Mouse (Mus musculus) embryonic facial prominence, embryonic 14.5 days (tissue): ENCODE measurements around the gene Pth1r. TPM values are rescaled to one million over a fixed set of nuclear protein-coding genes. Genes with fewer than 3 reads are reported as not detected.
A peak's percentile ranks its signal among the peaks of the same experiment; 100 is the strongest.

Experiments used
- ATAC-seq: fragments of 200-750 bp; cut with Nextera tagmentation; 2 replicates; pipeline ENCODE4 v1.8.0; 2017; ENCODE audit warnings: low read depth, moderate number of reproducible peaks, moderate TSS enrichment
- DNase-seq: peaks from one replicate; pipeline ENCODE4 v3.0.0-alpha.2; 2015; ENCODE audit warnings: low spot score
- H3K27ac ChIP-seq: fragments of 300-500 bp; sonication (generic); replicated peaks from 2 replicates; pipeline ENCODE4 v1.5.1; 2014; ENCODE audit warnings: low read depth, mild to moderate bottlenecking, low read length, moderate library complexity
- H3K27me3 ChIP-seq: fragments of 300-500 bp; sonication (generic); replicated peaks from 2 replicates; pipeline ENCODE4 v1.6.1; 2014; ENCODE audit warnings: low read length; ENCODE audit not compliant: control insufficient read depth, insufficient read depth
- H3K36me3 ChIP-seq: fragments of 300-500 bp; sonication (generic); 2 replicates; pipeline ENCODE4 v1.6.1; 2014; ENCODE audit warnings: low read length, mixed read lengths; ENCODE audit not compliant: control insufficient read depth, insufficient read depth
- H3K4me1 ChIP-seq: fragments of 300-500 bp; sonication (generic); 2 replicates; pipeline ENCODE4 v1.6.1; 2014; ENCODE audit warnings: antibody characterized with exemption, low read length; ENCODE audit not compliant: control insufficient read depth, insufficient read depth
- H3K4me2 ChIP-seq: fragments of 300-500 bp; sonication (generic); 2 replicates; pipeline ENCODE4 v1.6.1; 2014; ENCODE audit warnings: low read depth, mild to moderate bottlenecking, low read length, moderate library complexity, mixed read lengths
- H3K4me3 ChIP-seq: fragments of 300-500 bp; sonication (generic); 2 replicates; pipeline ENCODE4 v1.5.1; 2014; ENCODE audit warnings: low read depth, mild to moderate bottlenecking, low read length
- H3K9ac ChIP-seq: fragments of 300-500 bp; sonication (generic); 2 replicates; pipeline ENCODE4 v1.6.1; 2014; ENCODE audit warnings: low read depth, mild to moderate bottlenecking, low read length, moderate library complexity, mixed read lengths
- H3K9me3 ChIP-seq: fragments of 300-500 bp; sonication (generic); 2 replicates; pipeline ENCODE4 v1.6.1; 2016; ENCODE audit warnings: low read length; ENCODE audit not compliant: control insufficient read depth
- WGBS: fragments of 180-500 bp; shearing (Covaris S2); extraction: QIAGEN DNeasy Blood & Tissue Kit; methylation state at CpG from one replicate; pipeline ENCODE4 v1.1.7; 2014; 5-methylcytosine and 5-hydroxymethylcytosine counted together
- polyA plus RNA-seq: library from polyadenylated mRNA; unstranded; fragments of >200 nt; fragmentation: Nextera tagmentation; extraction: Ambion mirVana; gene quantifications from 2 replicates; pipeline ENCODE4 v1.2.1, GENCODE M21; 2014

Gene Pth1r
- polyA plus RNA-seq, 1 experiment from 2014 or later, result 97.5 TPM

DNA sequence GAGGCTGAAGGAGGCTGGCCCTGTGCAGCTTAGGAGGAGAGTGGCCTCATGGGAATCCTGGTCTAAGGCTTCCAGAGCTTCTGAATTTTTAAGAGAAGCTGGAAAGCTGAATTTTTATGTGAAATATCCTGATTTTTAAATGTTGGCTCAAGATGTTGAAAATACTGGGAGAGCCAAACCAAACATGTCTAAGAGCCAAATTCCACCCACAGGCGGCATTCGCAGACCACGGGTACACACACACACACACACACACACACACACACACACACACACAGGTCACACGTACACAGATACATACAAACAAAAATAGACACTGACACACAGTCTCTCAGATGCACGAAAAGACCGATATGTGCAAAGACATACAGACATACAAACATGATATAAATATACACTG is 28.9 kb downstream of the Pth1r start:
- peak; percentile 61 for DNase-seq

DNA sequence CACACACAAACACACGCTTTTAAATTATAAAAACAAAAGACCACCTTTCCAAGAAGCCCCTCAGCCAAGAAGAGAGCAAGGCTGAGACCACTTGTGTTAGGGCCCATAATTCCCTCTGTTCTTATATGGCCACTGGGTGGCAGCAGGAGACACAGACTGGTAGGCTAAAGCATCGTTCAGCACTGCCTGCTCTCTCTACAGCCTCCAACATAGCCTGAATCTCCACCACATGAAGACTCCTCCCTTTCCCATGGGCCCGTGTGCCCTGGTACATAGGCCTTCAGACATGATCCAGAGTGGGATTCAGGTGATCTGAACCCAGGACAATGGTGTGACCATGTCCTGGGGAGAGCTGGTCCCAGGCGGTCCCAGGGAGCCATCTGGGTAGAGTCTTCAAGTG is 30.2 kb downstream of the Pth1r start:
- 0 out of 2 replicates have a peak, but pooled peaks cover 5% of the 10 kb centered on the region for H3K4me1 ChIP-seq
- H3K4me2 ChIP-seq, result no peak overlapping the region
- 23% methylated on average over 4 of the region's 4 CpGs for WGBS
- H3K27ac ChIP-seq, result no peak overlapping the region
- H3K4me3 ChIP-seq, result no peak overlapping the region
- no peaks in the 10 kb centered on the region for H3K27me3 ChIP-seq
- no peak overlapping the region for H3K9ac ChIP-seq
- DNase-seq (peak; percentile 90), ATAC-seq (peak; percentile 62)
- peaks cover 17% of the 10 kb centered on the region for H3K36me3 ChIP-seq
- H3K9me3 ChIP-seq, result no peaks in the 10 kb centered on the region

More for the DNA sequence above, 28.9 kb downstream of the Pth1r start:
- H3K36me3 ChIP-seq, result peaks cover 9% of the 10 kb centered on the region
- H3K4me2 ChIP-seq, result no peak overlapping the region
- H3K9ac ChIP-seq, result no peak overlapping the region
- H3K9me3 ChIP-seq, result no peaks in the 10 kb centered on the region
- WGBS, result 61% methylated on average over 6 of the region's 6 CpGs
- no peak overlapping the region for H3K4me3 ChIP-seq
- ATAC-seq, result no peak
- peak overlapping the region; percentile 17; the same call in 1 of the 2 replicates for H3K27ac ChIP-seq
- no peaks in the 10 kb centered on the region for H3K27me3 ChIP-seq
- H3K4me1 ChIP-seq, result 0 out of 2 replicates have a peak, but pooled peaks cover 5% of the 10 kb centered on the region

DNA sequence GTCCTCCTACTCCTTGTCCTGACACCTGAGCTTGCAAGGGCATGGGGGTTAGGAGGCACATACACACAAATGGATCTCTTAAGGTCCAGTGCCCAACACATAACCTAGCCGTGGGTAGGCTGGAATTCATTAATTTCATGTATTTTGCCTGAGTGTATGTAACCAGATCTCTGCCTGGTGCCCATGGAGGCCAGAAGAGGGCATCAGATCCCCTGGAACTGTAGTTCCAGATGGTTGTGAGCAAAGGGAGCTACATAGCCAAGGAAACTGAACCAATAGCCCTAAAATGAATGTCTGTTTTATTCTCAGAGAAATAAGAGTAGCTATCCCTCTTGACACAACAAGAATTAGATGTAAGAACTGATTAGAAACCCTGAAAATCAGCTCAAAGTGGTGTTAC is 31.5 kb downstream of the Pth1r start:
- Histone ChIP-seq H3K27me3 (no peaks in the 10 kb centered on the region), H3K4me3 (no peak overlapping the region), H3K27ac (no peak overlapping the region), H3K4me1 (0 out of 2 replicates have a peak, but pooled peaks cover 5% of the 10 kb centered on the region), H3K9me3 (no peaks in the 10 kb centered on the region), H3K36me3 (peaks cover 21% of the 10 kb centered on the region), H3K9ac (no peak overlapping the region), H3K4me2 (no peak overlapping the region)
- no peak for DNase-seq
- no peak for ATAC-seq
- WGBS, result 12% methylated on average over 1 of the region's 1 CpGs

DNA sequence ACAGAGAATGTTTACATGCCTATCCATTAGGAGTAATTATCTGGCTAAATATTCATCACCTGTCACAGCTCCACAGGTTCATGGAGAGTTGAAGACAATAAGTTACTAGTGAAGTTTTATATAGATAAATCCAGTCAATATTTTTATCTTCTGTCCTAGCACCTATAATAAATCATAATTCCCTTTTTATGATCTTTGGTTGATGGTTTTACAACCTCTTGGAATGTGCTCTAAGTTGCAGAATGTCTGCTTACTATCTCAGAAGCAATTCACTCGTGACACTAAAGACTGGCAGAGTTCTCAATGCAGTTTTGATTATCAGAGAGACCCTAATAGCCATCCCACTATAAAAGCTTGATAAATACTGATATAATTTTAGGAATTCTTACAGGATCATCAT is 33.6 kb downstream of the Pth1r start:
- Histone ChIP-seq H3K36me3 (peaks cover 21% of the 10 kb centered on the region), H3K9ac (no peak overlapping the region), H3K4me2 (no peak overlapping the region), H3K27me3 (no peaks in the 10 kb centered on the region), H3K9me3 (no peaks in the 10 kb centered on the region), H3K4me1 (0 out of 2 replicates have a peak, but pooled peaks cover 5% of the 10 kb centered on the region), H3K4me3 (no peak overlapping the region), H3K27ac (no peak overlapping the region)
- ATAC-seq, result no peak
- 71% methylated on average over 1 of the region's 1 CpGs for WGBS
- DNase-seq, result no peak

DNA sequence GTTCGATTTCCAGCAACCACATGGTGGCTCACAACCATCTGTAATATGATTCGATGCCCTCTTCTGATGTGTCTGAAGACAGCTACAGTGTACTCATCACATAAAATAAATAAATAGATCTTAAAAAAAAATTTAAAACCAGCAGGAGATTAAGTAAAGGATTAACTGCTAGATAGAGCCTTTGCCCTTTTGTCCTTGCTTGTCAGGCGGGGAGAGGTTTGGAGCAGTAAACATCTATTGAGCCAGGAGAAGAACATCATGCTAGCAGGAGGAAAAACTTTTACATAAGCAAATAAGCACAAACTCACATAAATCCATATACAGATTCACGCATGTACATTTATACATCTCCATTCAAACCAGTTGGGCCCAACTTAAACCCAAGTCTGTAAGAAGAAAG is 34.4 kb downstream of the Pth1r start:
- Histone ChIP-seq H3K9me3 (no peaks in the 10 kb centered on the region), H3K4me3 (no peak overlapping the region), H3K4me2 (no peak overlapping the region), H3K27me3 (no peaks in the 10 kb centered on the region), H3K4me1 (0 out of 2 replicates have a peak, but pooled peaks cover 5% of the 10 kb centered on the region), H3K9ac (no peak overlapping the region), H3K27ac (no peak overlapping the region), H3K36me3 (peaks cover 21% of the 10 kb centered on the region)
- 91% methylated on average over 4 of the region's 4 CpGs for WGBS
- no peak for ATAC-seq
- no peak for DNase-seq

DNA sequence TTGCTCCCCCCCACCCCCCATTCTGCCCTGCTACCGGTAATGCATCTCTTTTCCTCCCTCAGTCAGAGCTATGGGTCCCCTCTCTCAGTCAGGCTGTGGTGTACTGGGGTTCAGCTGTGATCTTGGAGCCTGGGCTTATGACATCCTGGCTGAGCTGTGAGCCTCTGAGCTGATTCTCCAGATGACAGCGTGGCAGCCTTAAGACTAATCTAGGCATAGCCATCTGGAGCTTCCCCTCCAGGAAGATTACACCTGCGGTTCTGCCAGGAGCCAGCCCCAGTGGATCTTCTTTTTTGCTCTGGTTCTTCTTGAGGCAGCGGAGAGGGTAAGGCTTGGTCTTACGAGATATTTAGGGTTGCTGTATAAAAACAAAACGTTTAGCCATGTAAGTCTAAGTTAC is 34.9 kb downstream of the Pth1r start:
- ATAC-seq, result no peak
- Histone ChIP-seq H3K4me2 (no peak overlapping the region), H3K27ac (no peak overlapping the region), H3K36me3 (peaks cover 21% of the 10 kb centered on the region), H3K9ac (no peak overlapping the region), H3K9me3 (no peaks in the 10 kb centered on the region), H3K27me3 (no peaks in the 10 kb centered on the region), H3K4me1 (0 out of 2 replicates have a peak, but pooled peaks cover 2% of the 10 kb centered on the region), H3K4me3 (no peak overlapping the region)
- no peak for DNase-seq
- 86% methylated on average over 6 of the region's 6 CpGs for WGBS

DNA sequence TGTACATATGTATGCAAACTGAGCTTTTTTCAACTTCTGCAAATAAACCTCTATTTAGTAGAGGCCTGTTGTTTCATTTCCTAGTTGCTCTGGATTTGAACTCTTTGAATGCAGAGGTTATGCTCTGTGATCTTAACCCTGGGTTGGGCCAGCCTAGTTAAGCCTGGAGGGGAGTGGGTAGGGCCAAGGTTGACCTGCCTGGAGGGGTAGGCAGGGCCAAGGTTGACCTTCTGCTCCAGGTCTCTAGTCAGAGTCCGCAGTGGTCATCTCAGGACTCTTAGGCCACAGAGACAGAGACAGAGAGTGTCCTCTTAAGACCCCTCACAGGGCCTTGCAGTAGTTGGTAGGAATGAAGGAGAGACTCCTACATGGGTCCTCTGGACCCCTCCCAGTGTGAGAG is 35.4 kb downstream of the Pth1r start:
- no peak for DNase-seq
- WGBS, result 92% methylated on average over 1 of the region's 1 CpGs
- Histone ChIP-seq H3K27me3 (no peaks in the 10 kb centered on the region), H3K4me2 (no peak overlapping the region), H3K9ac (no peak overlapping the region), H3K4me3 (no peak overlapping the region), H3K4me1 (no peaks in the 10 kb centered on the region), H3K27ac (no peak overlapping the region), H3K36me3 (peaks cover 21% of the 10 kb centered on the region), H3K9me3 (no peaks in the 10 kb centered on the region)
- ATAC-seq, result no peak

DNA sequence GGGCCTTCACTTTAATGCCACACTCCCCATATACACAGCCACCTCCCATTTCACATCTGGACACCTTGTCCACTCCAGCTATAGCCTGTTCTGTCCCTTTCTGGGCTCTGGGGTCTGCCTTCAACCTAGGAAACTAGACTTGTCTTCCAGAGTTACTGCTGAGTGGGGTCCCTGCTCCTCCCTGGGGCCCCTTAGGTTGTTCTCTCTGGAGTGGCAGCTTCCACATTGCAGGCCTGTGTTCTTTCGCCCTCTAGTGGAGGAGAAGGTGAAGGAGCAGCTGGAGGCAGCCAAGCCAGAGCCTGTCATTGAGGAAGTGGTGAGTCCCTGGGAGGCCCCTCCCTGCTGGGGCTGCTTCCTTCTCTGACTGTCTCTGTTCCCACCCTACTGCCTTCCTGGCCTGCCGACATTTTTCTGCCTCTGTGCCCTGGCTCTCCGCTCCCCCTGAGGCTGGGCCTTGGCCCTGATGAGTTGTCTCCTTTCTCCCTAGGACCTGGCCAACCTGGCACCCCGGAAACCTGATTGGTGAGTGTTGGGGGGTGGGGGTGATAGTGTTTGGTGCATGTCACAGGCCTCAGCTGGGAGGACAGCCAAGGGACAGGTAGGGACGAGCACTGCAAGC is 37.2 kb downstream of the Pth1r start:
- Histone ChIP-seq H3K36me3 (peaks cover 20% of the 10 kb centered on the region), H3K27me3 (no peaks in the 10 kb centered on the region), H3K9me3 (no peaks in the 10 kb centered on the region), H3K4me1 (no peaks in the 10 kb centered on the region), H3K4me3 (peak overlapping the region; percentile 15), H3K27ac (no peak overlapping the region), H3K4me2 (peak overlapping the region; percentile 40; the same call in 1 of the 2 replicates), H3K9ac (peak overlapping the region; percentile 46; the same call in 1 of the 2 replicates)
- 35% methylated on average over 5 of the region's 5 CpGs for WGBS
- peak; percentile 87 for DNase-seq
- peak; percentile 83 for ATAC-seq

DNA sequence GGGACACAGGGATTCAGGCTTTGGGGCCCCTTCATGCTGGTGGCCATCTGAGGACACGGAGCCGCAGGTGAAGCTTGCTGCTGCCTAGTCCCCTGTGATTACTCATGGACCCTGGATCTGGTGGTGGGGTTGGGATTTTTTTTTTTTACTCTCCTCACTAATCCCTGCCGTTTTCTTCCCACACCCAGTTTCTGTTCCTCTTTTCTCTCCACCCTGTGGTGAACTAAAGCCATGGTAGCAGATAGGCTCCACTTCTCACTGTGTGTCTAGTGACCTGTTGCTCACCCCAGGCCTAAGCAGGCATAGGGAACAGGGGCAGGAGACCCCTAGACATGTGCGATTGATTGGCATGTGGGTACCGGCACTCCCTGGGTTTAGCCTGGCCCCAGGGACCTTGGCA is 40.2 kb downstream of the Pth1r start:
- H3K27ac ChIP-seq, result no peak overlapping the region
- no peak overlapping the region for H3K4me3 ChIP-seq
- no peak for DNase-seq
- H3K36me3 ChIP-seq, result peaks cover 7% of the 10 kb centered on the region; the same call in 1 of the 2 replicates
- H3K27me3 ChIP-seq, result no peaks in the 10 kb centered on the region
- no peak for ATAC-seq
- 77% methylated on average over 5 of the region's 5 CpGs for WGBS
- no peaks in the 10 kb centered on the region for H3K9me3 ChIP-seq
- no peak overlapping the region for H3K9ac ChIP-seq
- no peak overlapping the region for H3K4me2 ChIP-seq
- H3K4me1 ChIP-seq, result no peaks in the 10 kb centered on the region
